Mouse (Mus musculus): ENCODE measurements around the gene Spn. TPM values are rescaled to one million over a fixed set of nuclear protein-coding genes. Genes with fewer than 3 reads are reported as not detected.
A peak's percentile ranks its signal among the peaks of the same experiment; 100 is the strongest.
"Not testable (repeated sequence)": the region's sequence is repeated elsewhere in the genome, so short reads cannot be mapped to it uniquely, and the experiment has no call there.

Gene Spn
- polyA plus RNA-seq, 1 experiment from 2014 or later: 0.39 TPM

GRCm38 (mm10) chr7:127091114-127091896 lies 46.3 kb downstream of the Spn start, which contains the start of gene AI467606:
TSS of gene AI467606 (plus strand) at chr7:127091359.
- Histone ChIP-seq H3K4me1 (ENCODE audit: control insufficient read depth, insufficient read depth, low read length) (peaks cover 14% of the 10 kb centered on the region; the same call in 1 of the 2 replicates), H3K9ac (ENCODE audit: low read depth, low read length) (0 out of 2 replicates have a peak within 1 kb of the TSS, but pooled peaks have one; percentile 39), H3K9me3 (replicated peaks; ENCODE audit: control insufficient read depth, low read length) (no peaks in the 10 kb centered on the region), H3K4me2 (peak within 1 kb of the TSS; percentile 30), H3K4me3 (ENCODE audit: low read depth, low read length) (peak within 1 kb of the TSS; percentile 19), H3K27me3 (ENCODE audit: control insufficient read depth, insufficient read depth, low read length) (no peaks in the 10 kb centered on the region), H3K36me3 (ENCODE audit: control insufficient read depth, insufficient read depth, low read length) (no peaks in the 10 kb centered on the region), H3K27ac (ENCODE audit: low read depth, low read length) (peak within 1 kb of the TSS; percentile 22; the same call in 1 of the 2 replicates)
- ATAC-seq (replicated peaks; ENCODE audit: insufficient number of reproducible peaks, low FRiP score, low TSS enrichment): peak; percentile 76
- 56% methylated on average over 16 of the region's 16 CpGs for WGBS (ENCODE audit: insufficient replicate concordance)

- peaks cover 14% of the 10 kb centered on the region; the same call in 1 of the 2 replicates for H3K4me1 ChIP-seq (ENCODE audit: control insufficient read depth, insufficient read depth, low read length)
- H3K27me3 ChIP-seq (ENCODE audit: control insufficient read depth, insufficient read depth, low read length): no peaks in the 10 kb centered on the region
- no peak overlapping the region for H3K4me3 ChIP-seq (ENCODE audit: low read depth, low read length)
- H3K9ac ChIP-seq (ENCODE audit: low read depth, low read length): no peak overlapping the region
- H3K4me2 ChIP-seq: peak overlapping the region; percentile 30
- H3K27ac ChIP-seq (ENCODE audit: low read depth, low read length): no peak overlapping the region
- ATAC-seq (replicated peaks; ENCODE audit: insufficient number of reproducible peaks, low FRiP score, low TSS enrichment): no peak
- H3K36me3 ChIP-seq (ENCODE audit: control insufficient read depth, insufficient read depth, low read length): no peaks in the 10 kb centered on the region
- 81% methylated on average over 20 of the region's 20 CpGs for WGBS (ENCODE audit: insufficient replicate concordance)
- no peaks in the 10 kb centered on the region for H3K9me3 ChIP-seq (replicated peaks; ENCODE audit: control insufficient read depth, low read length)
Observed at GRCm38 (mm10) chr7:127090154-127091113, 47.2 kb downstream of the Spn start.

- no peaks in the 10 kb centered on the region for H3K36me3 ChIP-seq (ENCODE audit: control insufficient read depth, insufficient read depth, low read length)
- no peaks in the 10 kb centered on the region for H3K9me3 ChIP-seq (replicated peaks; ENCODE audit: control insufficient read depth, low read length)
- no peaks in the 10 kb centered on the region for H3K27me3 ChIP-seq (ENCODE audit: control insufficient read depth, insufficient read depth, low read length)
- peak overlapping the region; percentile 66 for H3K9ac ChIP-seq (ENCODE audit: low read depth, low read length)
- 20% methylated on average over 27 of the region's 27 CpGs for WGBS (ENCODE audit: insufficient replicate concordance)
- 0 out of 2 replicates have a peak, but pooled peaks have one; percentile 46 for ATAC-seq (replicated peaks; ENCODE audit: insufficient number of reproducible peaks, low FRiP score, low TSS enrichment)
- peaks cover 14% of the 10 kb centered on the region; the same call in 1 of the 2 replicates for H3K4me1 ChIP-seq (ENCODE audit: control insufficient read depth, insufficient read depth, low read length)
- peak overlapping the region; percentile 66 for H3K4me2 ChIP-seq
- no peak overlapping the region for H3K27ac ChIP-seq (ENCODE audit: low read depth, low read length)
- peak overlapping the region; percentile 23 for H3K4me3 ChIP-seq (ENCODE audit: low read depth, low read length)
Observed at GRCm38 (mm10) chr7:127088901-127089845, 48.5 kb downstream of the Spn start.

- Histone ChIP-seq H3K4me3 (ENCODE audit: low read depth, low read length) (no peak overlapping the region), H3K9ac (ENCODE audit: low read depth, low read length) (no peak overlapping the region), H3K4me1 (ENCODE audit: control insufficient read depth, insufficient read depth, low read length) (peaks cover 14% of the 10 kb centered on the region; the same call in 1 of the 2 replicates), H3K9me3 (replicated peaks; ENCODE audit: control insufficient read depth, low read length) (no peaks in the 10 kb centered on the region), H3K4me2 (no peak overlapping the region), H3K27ac (ENCODE audit: low read depth, low read length) (no peak overlapping the region), H3K27me3 (ENCODE audit: control insufficient read depth, insufficient read depth, low read length) (no peaks in the 10 kb centered on the region), H3K36me3 (ENCODE audit: control insufficient read depth, insufficient read depth, low read length) (no peaks in the 10 kb centered on the region)
- no peak for ATAC-seq (replicated peaks; ENCODE audit: insufficient number of reproducible peaks, low FRiP score, low TSS enrichment)
- 87% methylated on average over 3 of the region's 3 CpGs for WGBS (ENCODE audit: insufficient replicate concordance)
Observed at GRCm38 (mm10) chr7:127088083-127088482, 49.5 kb downstream of the Spn start.

GRCm38 (mm10) chr7:127087278-127088010 lies 50.2 kb downstream of the Spn start, which contains the start of gene Zg16:
TSS of gene Zg16 (minus strand) at chr7:127087328.
- H3K9me3 ChIP-seq (replicated peaks; ENCODE audit: control insufficient read depth, low read length); H3K36me3 ChIP-seq (ENCODE audit: control insufficient read depth, insufficient read depth, low read length); H3K4me2 ChIP-seq; H3K27ac ChIP-seq (ENCODE audit: low read depth, low read length); H3K4me3 ChIP-seq (ENCODE audit: low read depth, low read length); ATAC-seq (replicated peaks; ENCODE audit: insufficient number of reproducible peaks, low FRiP score, low TSS enrichment); H3K27me3 ChIP-seq (ENCODE audit: control insufficient read depth, insufficient read depth, low read length); H3K9ac ChIP-seq (ENCODE audit: low read depth, low read length): not testable (repeated sequence)
- 67% methylated on average over 6 of the region's 6 CpGs for WGBS (ENCODE audit: insufficient replicate concordance)
- peaks cover 14% of the 10 kb centered on the region; the same call in 1 of the 2 replicates for H3K4me1 ChIP-seq (ENCODE audit: control insufficient read depth, insufficient read depth, low read length)

GRCm38 (mm10) chr7:127085751-127086150 lies 51.9 kb downstream of the Spn start:
- not testable (repeated sequence) for H3K27ac ChIP-seq (ENCODE audit: low read depth, low read length); H3K4me1 ChIP-seq (ENCODE audit: control insufficient read depth, insufficient read depth, low read length); H3K4me3 ChIP-seq (ENCODE audit: low read depth, low read length); H3K9me3 ChIP-seq (replicated peaks; ENCODE audit: control insufficient read depth, low read length); ATAC-seq (replicated peaks; ENCODE audit: insufficient number of reproducible peaks, low FRiP score, low TSS enrichment); H3K36me3 ChIP-seq (ENCODE audit: control insufficient read depth, insufficient read depth, low read length); H3K9ac ChIP-seq (ENCODE audit: low read depth, low read length); H3K4me2 ChIP-seq; H3K27me3 ChIP-seq (ENCODE audit: control insufficient read depth, insufficient read depth, low read length)
- 30% methylated on average over 6 of the region's 6 CpGs for WGBS (ENCODE audit: insufficient replicate concordance)

GRCm38 (mm10) chr7:127084794-127085193 lies 52.8 kb downstream of the Spn start:
- WGBS (ENCODE audit: insufficient replicate concordance): 80% methylated on average over 2 of the region's 2 CpGs

More at GRCm38 (mm10) chr7:127084794-127085193, 52.8 kb downstream of the Spn start:
- H3K9ac ChIP-seq (ENCODE audit: low read depth, low read length): no peak overlapping the region
- no peak overlapping the region for H3K4me3 ChIP-seq (ENCODE audit: low read depth, low read length)
- no peaks in the 10 kb centered on the region for H3K9me3 ChIP-seq (replicated peaks; ENCODE audit: control insufficient read depth, low read length)
- no peaks in the 10 kb centered on the region for H3K36me3 ChIP-seq (ENCODE audit: control insufficient read depth, insufficient read depth, low read length)
- no peaks in the 10 kb centered on the region for H3K27me3 ChIP-seq (ENCODE audit: control insufficient read depth, insufficient read depth, low read length)
- H3K27ac ChIP-seq (ENCODE audit: low read depth, low read length): no peak overlapping the region
- no peak for ATAC-seq (replicated peaks; ENCODE audit: insufficient number of reproducible peaks, low FRiP score, low TSS enrichment)
- H3K4me1 ChIP-seq (ENCODE audit: control insufficient read depth, insufficient read depth, low read length): peaks cover 7% of the 10 kb centered on the region; the same call in 1 of the 2 replicates
- no peak overlapping the region for H3K4me2 ChIP-seq

All from heart, embryonic 11.5 days (tissue).